Mouse (Mus musculus): ENCODE results near the gene C5ar1.

The C5ar1 gene

GRCm38 (mm10) chr7:16229869-16230268, 29.5 kb downstream of the C5ar1 start:
- DNase-seq (ENCODE audit: low read depth in 1 of 2, low spot score in 2 of 2) = no peak

DNA sequence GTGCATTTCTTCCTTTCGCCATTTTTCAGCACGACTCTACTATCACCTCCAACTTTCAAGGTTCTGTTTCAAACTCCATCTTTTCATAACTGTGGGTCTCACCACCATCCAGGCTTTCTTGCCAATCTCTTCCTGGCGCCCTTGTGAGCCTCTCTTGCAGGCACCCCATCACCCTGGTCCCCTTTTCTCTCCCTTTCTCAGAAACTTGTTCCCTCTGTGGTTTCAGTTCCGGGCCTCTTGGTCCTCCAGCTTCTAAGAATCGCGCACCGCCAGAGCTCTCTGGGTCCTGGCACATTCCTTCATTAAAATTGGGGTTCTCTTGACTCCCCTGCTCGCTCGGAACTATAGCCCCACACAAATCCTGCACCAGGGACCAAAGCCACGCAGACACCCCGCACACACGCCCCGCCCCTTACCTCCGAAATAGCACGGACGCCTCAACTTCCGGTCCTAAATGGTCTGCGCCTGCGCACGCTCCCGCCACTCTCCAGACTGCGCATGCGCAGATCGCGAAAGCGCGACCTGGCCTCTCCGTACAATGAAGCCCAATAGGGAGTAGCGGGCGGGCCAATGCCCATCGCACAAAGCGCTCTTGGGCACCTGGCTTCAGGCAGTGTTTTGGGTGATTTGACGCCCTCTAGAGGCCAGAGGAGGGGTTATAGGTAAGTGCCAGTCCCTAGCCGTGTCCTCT, 37.6 kb downstream of the C5ar1 start, which contains the start of gene Dhx34:
Gene Dhx34 (minus strand): TSS at position 456 of the 691 bp plus-strand sequence.
- DNase-seq (ENCODE audit: low read depth in 1 of 2, low spot score in 2 of 2) = peak; percentile 82 to 90

DNA sequence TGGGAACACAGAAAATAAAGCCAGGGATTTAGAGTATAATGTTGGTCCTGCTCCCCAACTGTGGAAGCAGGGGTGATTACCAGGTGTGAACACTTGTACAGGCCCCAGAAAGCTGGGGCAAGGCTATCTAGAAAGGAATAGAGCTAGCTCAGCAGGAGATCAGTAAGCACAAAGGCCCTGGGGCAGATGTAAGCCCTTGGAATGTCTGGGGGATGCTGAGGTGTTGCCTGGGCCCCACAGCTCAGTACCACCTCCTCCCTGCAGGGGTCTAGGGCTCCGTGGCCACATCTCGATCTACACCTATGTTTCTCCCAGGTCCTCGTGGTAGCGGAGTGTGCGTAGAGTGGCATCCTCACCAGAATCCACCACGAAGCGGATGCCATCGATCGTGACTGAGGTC, 45.4 kb downstream of the C5ar1 start:
- no peak for DNase-seq (ENCODE audit: low read depth in 1 of 2, low spot score in 2 of 2)

DNA sequence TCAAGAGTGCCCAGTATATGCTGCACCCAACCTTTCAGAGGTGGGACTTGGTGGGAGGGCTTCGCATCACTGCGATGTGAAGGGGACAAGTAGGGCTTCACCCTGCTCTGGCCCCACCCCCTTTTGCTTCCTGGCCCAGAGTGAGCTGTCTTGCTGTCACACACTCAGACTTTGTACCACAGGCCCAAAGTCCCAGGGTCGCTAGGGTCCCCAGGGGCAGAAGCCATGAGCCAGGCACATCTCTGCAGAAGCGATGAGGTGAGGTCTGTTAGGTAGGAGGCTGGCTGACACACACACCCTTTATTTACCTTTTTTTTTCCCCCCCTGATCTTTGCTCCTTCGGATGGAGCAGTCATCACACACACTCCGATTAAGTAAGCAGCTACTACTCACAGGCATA, 46.1 kb downstream of the C5ar1 start:
- DNase-seq (ENCODE audit: low read depth in 1 of 2, low spot score in 2 of 2) = no peak

- no peak for DNase-seq (ENCODE audit: low read depth in 1 of 2, low spot score in 2 of 2)
Measured at GRCm38 (mm10) chr7:16210862-16211365, 48.4 kb downstream of the C5ar1 start.

DNA sequence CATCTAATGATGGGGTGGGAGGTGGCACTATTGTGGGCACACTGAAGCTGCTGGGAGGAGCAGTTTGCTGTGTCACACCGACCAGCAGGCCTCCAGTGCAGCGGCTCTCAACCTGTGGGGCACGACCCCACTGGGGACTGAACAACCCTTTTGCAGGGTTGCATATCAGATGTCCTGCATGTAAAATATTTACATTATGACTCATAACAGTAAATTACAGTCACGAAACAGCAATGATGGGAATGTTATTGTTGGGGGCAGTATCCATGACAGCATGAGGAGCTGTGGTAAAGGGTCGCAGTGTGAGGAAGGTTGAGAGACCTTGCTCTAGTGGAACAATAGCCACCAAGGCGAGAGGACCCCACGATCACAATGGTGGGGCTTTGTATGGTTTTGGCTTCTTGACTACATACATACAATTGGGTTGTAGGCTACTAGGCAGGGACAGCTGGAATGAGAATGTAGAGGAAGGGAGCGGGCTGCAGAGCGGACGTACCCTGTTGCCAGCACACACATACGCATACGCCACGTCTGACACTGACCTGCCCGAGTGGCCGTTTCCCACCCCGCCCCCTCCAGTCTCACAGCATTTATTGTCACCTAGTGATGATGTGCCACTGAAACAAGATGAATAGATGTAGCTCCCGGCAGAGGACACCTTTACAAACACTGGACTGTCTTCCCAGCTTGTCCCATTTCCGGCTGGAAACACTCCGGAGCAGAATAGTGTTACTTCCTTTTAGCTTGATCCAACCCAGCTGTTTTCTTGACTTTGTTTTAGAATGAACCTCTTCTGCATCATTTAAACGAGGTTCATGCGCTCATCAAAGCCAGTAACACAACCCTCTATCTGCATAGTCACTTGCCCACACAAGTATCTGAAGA, 50.3 kb downstream of the C5ar1 start:
- DNase-seq (ENCODE audit: low read depth in 1 of 2, low spot score in 2 of 2) = no peak

- DNase-seq (ENCODE audit: low read depth in 1 of 2, low spot score in 2 of 2) = peak; percentile 24 to 45
Measured at GRCm38 (mm10) chr7:16207496-16207895, 51.8 kb downstream of the C5ar1 start.

DNA sequence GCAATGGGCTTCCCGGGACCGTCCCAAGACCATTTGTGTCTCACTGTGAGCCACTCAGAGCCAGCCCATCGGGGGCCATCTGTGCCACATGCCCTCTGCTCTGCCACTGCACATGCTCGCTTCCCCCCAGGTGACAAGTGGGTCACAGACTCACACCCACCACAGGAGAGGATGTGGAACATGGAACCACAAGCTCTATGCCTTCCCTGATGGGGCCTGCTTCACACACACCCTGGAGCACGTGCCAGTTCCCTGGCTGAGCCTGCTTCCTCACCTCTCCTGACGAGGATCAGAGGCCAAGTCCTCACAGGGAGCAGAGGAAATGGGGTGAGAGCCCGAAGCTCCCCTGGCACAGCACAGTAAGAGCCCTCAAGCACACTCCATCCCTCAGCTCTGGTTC, 52.3 kb downstream of the C5ar1 start:
- DNase-seq (ENCODE audit: low read depth in 1 of 2, low spot score in 2 of 2) = peak; percentile 7 to 21

DNA sequence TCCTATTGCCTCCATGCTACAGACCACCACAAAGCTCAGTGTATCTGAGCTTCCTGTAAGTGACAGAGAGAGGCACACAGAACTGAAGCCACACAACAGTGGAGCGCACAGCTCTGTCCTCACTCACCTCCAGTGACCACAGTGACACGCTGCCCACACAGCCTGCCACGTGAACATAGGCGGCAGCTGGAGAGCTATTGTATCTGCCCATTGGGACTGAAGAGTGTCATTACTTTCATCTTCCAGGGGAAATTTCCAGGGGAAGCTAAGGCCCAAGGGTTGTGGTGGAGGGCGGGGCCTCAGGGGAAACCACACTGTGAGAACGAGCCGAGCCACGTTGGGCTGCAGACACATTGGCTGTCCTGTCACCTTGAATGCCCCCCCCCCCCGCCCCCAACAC, 54.5 kb downstream of the C5ar1 start:
- DNase-seq (ENCODE audit: low read depth in 1 of 2, low spot score in 2 of 2) = no peak

DNA sequence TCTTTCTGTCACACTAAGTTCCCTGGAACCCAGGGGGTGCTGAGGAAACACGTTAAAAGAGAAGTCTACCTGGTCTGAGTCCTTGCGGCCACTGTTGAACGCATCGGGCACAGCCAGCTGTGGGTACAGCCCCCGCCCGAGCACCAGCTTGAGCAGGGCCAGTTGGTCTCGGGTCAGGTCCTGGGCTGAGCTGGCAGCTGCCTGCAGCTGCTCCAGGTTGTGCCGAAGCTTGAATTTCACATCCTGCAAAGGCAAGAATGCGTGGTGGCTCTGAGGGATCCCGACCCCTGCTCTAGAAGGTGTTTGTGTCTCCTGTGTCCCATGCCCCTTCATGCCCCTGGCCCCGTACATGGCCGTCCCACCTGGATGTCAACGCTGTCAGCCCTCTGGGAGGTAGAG, 55.8 kb downstream of the C5ar1 start:
- no peak for DNase-seq (ENCODE audit: low read depth in 1 of 2, low spot score in 2 of 2)

DNA sequence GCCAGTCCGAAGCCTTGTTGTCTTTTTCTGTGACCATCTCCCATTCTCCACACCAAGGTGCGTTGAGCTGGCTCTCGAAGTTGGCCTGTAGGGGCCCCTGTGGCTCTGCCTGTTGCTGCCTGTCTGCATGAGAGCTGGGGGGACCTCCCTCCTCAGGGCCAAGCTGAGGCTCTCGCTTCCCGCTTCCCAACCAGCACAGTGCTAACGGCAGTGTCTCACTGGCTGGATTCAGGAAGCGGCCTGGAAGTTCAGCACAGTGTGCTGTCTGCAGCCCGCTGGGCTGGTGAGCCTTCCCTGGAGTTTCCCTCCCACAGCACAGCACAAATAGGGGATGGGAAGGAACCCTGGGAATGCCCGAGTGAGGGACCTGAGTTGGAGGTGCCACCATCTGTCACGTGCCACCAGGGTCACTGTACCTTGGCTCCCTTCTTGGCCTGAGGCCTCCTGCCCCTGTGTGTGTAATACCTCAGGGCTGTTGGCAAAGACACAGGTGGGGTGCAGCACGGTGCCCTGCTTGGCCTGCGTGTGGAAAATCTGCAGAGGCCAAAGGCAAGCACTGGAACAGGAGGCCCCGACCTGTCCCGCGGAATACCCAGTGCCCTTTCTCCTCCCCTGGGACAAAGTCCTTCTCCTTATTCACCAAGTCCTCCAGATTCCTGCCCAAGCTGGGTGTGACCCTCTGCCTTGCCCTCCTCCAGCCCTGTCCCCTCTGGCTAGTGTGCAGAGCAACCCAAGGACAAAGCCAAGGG, 56.4 kb downstream of the C5ar1 start:
- no peak for DNase-seq (ENCODE audit: low read depth in 1 of 2, low spot score in 2 of 2)

GRCm38 (mm10) chr7:16201136-16201535, 58.2 kb downstream of the C5ar1 start:
- no peak for DNase-seq (ENCODE audit: low read depth in 1 of 2, low spot score in 2 of 2)

- DNase-seq (ENCODE audit: low read depth in 1 of 2, low spot score in 2 of 2) = no peak
Measured at GRCm38 (mm10) chr7:16198540-16198939, 60.8 kb downstream of the C5ar1 start.

DNA sequence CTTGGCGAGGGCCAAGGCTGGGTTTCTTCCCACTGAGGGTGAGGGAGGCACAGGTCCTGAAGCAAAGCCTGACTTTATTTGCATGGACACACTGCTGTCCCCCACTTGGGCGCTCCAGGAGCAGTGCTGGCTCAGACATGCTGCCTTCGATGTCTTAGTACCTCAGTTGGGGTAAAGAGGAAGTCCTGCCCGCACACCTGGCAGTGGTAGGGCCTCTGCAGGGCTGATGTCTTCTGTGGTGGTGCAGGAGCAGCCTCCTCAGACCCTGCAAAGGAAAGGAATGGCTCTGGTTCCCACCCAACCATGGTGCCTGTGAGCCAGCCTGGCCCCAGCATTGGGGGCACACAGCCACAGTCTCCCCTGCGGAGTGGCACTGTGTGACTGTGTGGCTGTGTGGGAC, 62.2 kb downstream of the C5ar1 start:
- no peak for DNase-seq (ENCODE audit: low read depth in 1 of 2, low spot score in 2 of 2)
